Mouse (Mus musculus) v-Abl transformed pro-B cells (cell line): ENCODE results near the gene Naa30.

Experiments
- in situ Hi-C, 2 experiments: fragments of 400-800 bp; cut with MboI; formaldehyde crosslinking; loops; one replicate each; pipeline ENCODE4 v1.15.1; 2025; ENCODE audit not compliant: unreplicated experiment in 2 of 2

The Naa30 gene

GRCm38 (mm10) chr14:49219466-49220022 lies 47.5 kb downstream of the Naa30 start:
- in situ Hi-C loops, result loop anchor here in 1 of 2 experiments (10.0 kb wide), 1 partner anchor 845 kb away; no protein-coding TSS in a partner anchor

- in situ Hi-C loops, result loop anchor here in 1 of 2 experiments (10.0 kb wide), 1 partner anchor 847 kb away; no protein-coding TSS in a partner anchor
These were observed 49.7 kb downstream of the Naa30 start for GRCm38 (mm10) chr14:49221771-49222170.

GRCm38 (mm10) chr14:49226471-49226870 lies 54.4 kb downstream of the Naa30 start:
- in situ Hi-C loops, result loop anchor here in 1 of 2 experiments (10.0 kb wide), 1 partner anchor 852 kb away; no protein-coding TSS in a partner anchor

- in situ Hi-C loops, result loop anchor here in 1 of 2 experiments (10.0 kb wide), 1 partner anchor 852 kb away; no protein-coding TSS in a partner anchor
These were observed 55.0 kb downstream of the Naa30 start for GRCm38 (mm10) chr14:49226986-49227385.

- in situ Hi-C loops, result loop anchor here (10.0 kb wide), 3 partner anchors 413 to 857 kb away; partner anchors contain the start of gene Armh4 (in 1 of the 2)
These were observed 59.8 kb downstream of the Naa30 start for GRCm38 (mm10) chr14:49231845-49232244.

- in situ Hi-C loops, result loop anchor here (5.0 to 10.0 kb wide), 6 partner anchors 307 to 860 kb away; partner anchors contain the start of gene Armh4 (in 1 of the 2)
These were observed 62.9 kb downstream of the Naa30 start for GRCm38 (mm10) chr14:49234788-49235515.

GRCm38 (mm10) chr14:49238206-49238605 lies 66.2 kb downstream of the Naa30 start:
- in situ Hi-C loops, result loop anchor here (5.0 to 10.0 kb wide), 6 partner anchors 304 to 863 kb away; partner anchors contain the start of gene Armh4 (in 1 of the 2)
